Mouse (Mus musculus): ENCODE results near the gene Soga3.

Soga3 gene

DNA sequence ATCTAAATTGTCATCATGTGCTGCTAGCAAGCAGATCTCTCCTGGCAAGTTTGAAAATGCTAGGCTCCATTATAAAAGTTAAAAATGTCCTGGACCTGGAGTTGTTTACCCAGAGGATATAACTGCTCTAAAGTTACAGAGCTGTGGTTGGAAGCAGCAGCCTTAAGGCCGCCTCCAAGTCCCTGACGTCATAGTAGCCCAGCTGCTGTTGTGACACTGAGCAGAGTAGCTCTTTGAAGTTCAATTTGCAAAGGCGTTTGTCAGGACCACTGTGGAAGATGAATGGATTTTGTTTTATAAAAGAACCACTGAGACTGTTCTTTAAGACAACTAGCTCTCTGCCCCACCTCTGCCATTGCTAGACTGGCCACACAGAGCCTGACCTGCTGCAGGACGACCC is 67.8 kb downstream of the Soga3 start, which contains the start of gene 9330159F19Rik:
9330159F19Rik (plus strand) TSS at position 154 of the 400 bp plus-strand sequence.
- DNase-seq: peak; percentile 64

DNA sequence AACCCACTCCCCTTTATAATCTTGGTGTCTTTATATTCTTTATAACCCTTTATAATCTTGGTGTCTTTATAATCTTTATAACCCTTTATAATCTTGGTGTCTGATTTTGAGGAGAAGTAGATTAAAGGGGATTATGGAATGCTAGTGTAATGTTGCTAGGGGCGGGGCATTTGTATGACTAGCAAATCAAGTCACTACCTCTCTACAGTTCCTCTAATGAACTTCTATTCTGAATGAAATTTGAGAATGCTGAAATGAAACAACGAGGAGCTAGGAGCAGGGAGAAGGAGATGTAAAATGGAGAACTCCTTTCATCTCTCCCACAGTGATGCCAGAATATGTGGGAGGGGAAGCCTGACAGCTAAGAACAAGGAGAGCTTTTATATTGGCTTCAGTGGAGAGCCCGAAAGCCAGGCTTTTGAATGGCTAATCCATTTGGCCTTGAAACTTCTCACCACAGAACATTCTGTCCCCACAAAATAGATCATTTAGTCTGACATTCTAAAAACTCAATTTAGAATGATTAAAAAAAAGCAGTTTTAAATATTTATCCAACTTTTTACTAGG is 70.0 kb downstream of the Soga3 start:
- no peak for DNase-seq

DNA sequence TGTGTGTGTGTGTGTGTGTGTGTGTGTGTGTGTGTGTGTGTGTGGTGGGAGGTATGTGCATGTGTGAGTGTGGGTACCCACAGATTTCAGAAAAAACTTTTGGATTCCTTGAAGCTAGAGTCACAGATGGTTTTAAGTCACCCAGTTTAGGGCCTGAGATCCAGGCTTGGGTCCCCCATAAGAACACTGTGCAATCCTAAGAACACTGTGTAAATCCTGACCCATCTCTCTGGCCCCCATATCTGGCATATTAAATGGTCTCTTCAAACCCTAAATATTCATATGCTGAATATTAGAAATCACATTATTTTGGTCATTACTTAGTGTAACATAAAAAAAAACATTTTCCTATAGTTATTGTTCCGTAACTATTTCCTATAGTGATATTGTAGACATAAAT is 73.3 kb downstream of the Soga3 start:
- DNase-seq: no peak

DNA sequence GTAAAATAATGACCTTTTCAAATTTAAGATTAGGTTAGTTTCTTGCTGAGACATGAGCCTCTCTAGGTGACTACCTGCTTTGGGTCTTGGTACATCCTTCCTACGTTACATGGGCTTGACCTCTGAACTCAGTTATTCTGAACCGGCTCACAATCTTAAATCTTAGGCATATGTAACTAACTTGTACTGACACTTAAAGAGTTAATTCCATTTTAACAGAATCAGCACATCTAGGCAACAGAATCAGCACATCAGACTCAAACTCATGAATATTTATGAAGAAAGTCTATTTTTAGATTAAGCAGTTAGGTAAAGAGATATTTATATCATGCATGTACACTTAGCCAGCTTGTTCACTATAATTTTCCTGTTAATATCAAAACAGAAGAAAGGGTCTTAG is 73.8 kb downstream of the Soga3 start:
- DNase-seq: no peak

DNA sequence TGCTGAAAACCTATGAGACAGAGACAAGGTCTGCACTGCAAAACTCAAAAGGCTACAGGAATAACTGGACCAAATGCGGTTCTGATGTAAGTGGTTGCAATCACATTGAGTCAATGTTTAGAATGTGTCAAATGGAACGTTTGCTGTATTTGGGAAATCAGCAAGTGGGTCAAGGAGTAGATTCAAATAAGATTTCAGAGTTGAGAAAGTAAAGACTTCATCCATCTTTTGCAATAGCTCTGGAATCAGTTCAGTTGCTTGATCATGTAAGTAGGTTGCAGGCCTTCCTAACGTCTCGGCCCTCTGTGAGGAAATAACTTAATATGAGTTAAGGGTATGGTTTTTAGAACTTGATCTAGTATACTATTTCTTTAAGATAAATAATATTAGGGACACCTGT is 81.7 kb downstream of the Soga3 start:
- no peak for DNase-seq

DNA sequence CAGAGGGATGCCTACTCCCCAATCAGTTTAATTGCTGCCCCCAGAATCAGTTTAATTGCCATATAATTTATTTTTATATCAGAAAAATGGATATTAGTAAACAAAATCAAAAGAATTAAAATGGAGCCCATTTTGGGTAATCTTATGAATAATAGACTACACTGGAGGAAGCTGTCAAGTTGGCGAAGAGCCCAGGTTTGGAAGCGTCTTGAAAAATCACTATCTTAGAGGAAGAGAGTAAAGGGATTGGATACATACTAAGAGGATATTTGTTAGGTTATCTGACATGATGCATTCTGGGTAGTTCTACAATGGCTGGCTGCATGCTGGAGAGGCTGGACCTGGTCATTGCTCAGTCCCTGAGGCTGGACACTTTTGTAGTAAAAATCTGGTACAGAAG is 87.6 kb downstream of the Soga3 start:
- DNase-seq: no peak
